Mouse (Mus musculus): ENCODE results near the gene Mcur1. TPM values are rescaled to one million over a fixed set of nuclear protein-coding genes. Genes with fewer than 3 reads are reported as not detected.

Mcur1 gene
- polyA plus RNA-seq, 1 experiment from 2014 or later = 8.1 TPM

DNA sequence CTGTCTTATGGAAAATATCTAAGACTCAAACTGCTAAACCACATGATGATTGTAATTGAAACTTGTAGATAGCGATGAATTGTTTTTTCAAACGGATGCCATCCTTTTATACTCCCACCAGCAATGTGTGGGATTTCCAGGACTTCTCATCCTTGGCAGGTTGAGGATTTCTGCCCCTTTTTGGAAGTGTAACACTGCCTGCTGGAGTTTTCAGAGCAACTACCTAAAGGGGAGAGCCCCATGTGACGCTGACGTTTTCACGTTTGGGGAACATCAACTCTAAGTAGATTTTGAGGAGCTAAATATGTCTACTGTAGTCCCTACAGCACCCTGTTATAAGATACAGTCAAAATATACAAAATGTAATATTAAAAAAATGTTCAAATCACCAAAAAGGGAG, 2.7 kb upstream of the Mcur1 start:
- H3K27ac ChIP-seq (replicated peaks) = no peak overlapping the region
- ATAC-seq (ENCODE audit: low FRiP score, low read depth) = no peak
- peaks cover 23% of the 10 kb centered on the region for H3K4me1 ChIP-seq (replicated peaks)
- no peaks in the 10 kb centered on the region for H3K9me3 ChIP-seq
- no peaks in the 10 kb centered on the region for H3K36me3 ChIP-seq
- no peak overlapping the region for H3K4me3 ChIP-seq
- H3K27me3 ChIP-seq = 0 out of 2 replicates have a peak, but pooled peaks cover 2% of the 10 kb centered on the region
- 86% methylated on average over 5 of the region's 5 CpGs for WGBS
- H3K4me2 ChIP-seq = no peak overlapping the region
- no peak overlapping the region for H3K9ac ChIP-seq

DNA sequence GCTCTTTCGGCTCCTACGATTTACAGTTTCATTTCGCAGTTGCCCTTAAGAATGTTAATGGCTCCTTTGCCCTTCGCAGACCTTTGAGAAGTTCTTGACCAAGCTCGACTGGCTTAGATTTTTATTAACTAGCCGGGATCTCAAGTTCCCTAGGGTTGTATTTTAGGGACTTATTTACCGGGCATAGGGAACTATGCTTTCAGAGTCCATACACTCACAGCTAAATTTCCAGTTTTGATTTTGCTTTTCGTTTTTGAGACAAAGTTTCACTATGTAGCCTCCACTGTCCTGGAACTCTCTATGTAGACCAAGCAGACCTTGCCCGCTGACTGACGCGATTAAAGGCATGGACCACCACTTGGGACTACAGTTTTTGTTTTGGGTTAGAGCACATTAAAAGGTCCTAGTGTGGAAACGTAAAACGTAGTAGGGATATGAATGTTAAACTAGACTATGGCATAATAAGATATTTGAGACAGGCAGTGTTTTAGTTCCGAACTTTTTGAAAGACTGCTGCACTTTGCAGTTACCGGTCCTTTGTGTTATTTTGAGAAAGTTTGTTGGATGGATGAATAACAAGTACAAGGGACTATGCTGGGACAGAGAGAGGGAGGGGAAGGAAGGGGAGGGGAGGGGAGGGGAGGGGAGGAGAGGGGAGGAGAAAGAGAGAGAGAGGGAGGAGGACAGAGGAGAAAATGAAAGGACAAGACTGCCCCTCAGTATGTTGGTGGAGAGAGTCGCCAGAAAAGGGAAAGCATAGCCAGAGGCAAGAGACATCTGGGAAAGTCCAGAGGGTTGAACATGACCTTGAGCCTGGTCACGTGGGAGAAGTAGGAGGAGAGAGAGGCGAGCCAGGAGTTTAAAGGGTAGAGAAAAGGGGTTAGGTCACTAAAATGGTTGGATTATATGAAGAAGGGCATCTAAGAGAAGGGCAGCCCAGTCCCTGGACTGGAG, 744 bp upstream of the Mcur1 start:
- H3K4me1 ChIP-seq (replicated peaks) = peaks cover 17% of the 10 kb centered on the region
- peak overlapping the region; percentile 55 for H3K4me3 ChIP-seq
- peak overlapping the region; percentile 87 for H3K27ac ChIP-seq (replicated peaks)
- H3K9me3 ChIP-seq = no peaks in the 10 kb centered on the region
- H3K27me3 ChIP-seq = 0 out of 2 replicates have a peak, but pooled peaks cover 2% of the 10 kb centered on the region
- WGBS = 11% methylated on average over 18 of the region's 18 CpGs
- H3K4me2 ChIP-seq = peak overlapping the region; percentile 77
- ATAC-seq (ENCODE audit: low FRiP score, low read depth) = no peak
- no peaks in the 10 kb centered on the region for H3K36me3 ChIP-seq
- H3K9ac ChIP-seq = peak overlapping the region; percentile 56

DNA sequence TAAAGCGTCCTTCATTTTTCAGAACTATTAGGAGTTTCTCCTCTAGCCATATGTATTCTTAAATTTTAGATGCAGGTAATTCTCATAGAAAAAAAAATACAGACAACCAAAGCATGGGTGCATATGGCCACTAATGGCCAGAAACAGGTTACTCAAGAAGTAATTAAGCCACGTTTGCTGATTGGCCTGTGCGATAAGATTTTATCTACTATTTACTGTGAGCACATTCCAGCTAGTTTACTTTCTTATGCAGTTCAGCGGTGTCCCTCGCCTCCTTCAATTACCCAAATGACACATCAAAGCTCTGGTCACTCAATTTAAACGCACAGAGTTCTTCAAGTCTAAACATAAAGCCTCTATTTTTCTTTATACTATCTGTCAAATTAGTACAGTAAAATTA, 1.0 kb downstream of the Mcur1 start:
- Histone ChIP-seq H3K27me3 (0 out of 2 replicates have a peak, but pooled peaks cover 2% of the 10 kb centered on the region), H3K4me1 (replicated peaks) (peaks cover 17% of the 10 kb centered on the region), H3K9ac (peak overlapping the region; percentile 56; the same call in 1 of the 2 replicates), H3K27ac (replicated peaks) (no peak overlapping the region), H3K4me2 (peak overlapping the region; percentile 77), H3K9me3 (no peaks in the 10 kb centered on the region), H3K4me3 (peak overlapping the region; percentile 55), H3K36me3 (peaks cover 5% of the 10 kb centered on the region)
- WGBS = 42% methylated on average over 6 of the region's 6 CpGs
- ATAC-seq (ENCODE audit: low FRiP score, low read depth) = no peak

DNA sequence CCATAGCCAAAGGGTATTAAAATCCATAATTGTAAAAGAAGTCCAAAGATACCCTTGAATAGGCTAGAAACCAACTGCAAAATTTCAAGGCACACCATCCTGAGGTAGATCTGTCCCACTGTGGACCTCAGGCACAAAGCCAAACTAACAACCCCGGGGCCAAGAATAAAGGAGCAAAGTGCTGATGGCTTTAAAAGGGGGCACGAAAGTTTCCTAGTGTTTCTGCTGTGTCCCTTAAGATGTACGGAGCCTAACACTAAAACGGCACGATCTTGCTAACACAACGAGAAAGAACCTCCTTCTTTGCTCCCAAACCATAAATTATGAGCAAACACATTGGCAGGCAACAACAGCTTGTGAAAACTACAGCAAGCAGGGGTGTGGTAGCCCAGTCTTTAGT, 1.6 kb downstream of the Mcur1 start:
- no peak for ATAC-seq (ENCODE audit: low FRiP score, low read depth)
- 77% methylated on average over 6 of the region's 6 CpGs for WGBS
- Histone ChIP-seq H3K27me3 (0 out of 2 replicates have a peak, but pooled peaks cover 2% of the 10 kb centered on the region), H3K4me2 (peak overlapping the region; percentile 77), H3K36me3 (peaks cover 8% of the 10 kb centered on the region), H3K27ac (replicated peaks) (no peak overlapping the region), H3K9ac (no peak overlapping the region), H3K4me3 (no peak overlapping the region), H3K9me3 (no peaks in the 10 kb centered on the region), H3K4me1 (replicated peaks) (peaks cover 17% of the 10 kb centered on the region)

DNA sequence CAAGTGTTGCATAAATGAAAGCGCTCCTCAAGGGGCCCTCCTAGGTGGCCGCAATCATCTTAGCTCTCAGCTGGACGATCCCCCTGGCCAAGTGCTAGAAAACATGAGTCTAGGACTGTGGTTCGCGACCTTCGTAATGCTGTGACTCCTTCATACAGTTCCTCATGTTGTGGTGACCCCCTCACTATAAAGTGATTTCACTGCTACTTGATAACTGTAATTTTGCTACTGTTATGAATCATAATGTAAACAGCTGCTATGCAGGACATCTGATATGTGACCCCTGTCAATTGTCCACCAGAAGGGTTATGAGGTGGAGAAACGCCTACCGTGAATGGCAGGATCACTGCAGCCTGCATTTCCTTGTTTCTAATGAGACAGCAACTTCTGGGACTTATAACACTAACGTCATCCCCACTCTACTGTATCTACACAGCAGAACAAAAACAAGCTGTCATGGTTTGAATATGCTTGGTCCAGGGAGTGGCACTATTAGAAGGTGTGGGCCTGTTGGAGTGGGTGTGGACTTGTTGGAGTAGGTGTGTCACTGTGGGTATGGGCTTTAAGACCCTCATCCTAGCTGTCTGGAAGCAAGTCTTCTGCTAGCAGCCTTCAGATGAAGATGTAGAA, 3.0 kb downstream of the Mcur1 start:
- no peak overlapping the region for H3K4me3 ChIP-seq
- peaks cover 15% of the 10 kb centered on the region for H3K36me3 ChIP-seq
- ATAC-seq (ENCODE audit: low FRiP score, low read depth) = no peak
- H3K4me1 ChIP-seq (replicated peaks) = peaks cover 17% of the 10 kb centered on the region
- H3K9ac ChIP-seq = no peak overlapping the region
- no peaks in the 10 kb centered on the region for H3K9me3 ChIP-seq
- 91% methylated on average over 9 of the region's 9 CpGs for WGBS
- no peak overlapping the region for H3K27ac ChIP-seq (replicated peaks)
- no peaks in the 10 kb centered on the region for H3K27me3 ChIP-seq
- no peak overlapping the region for H3K4me2 ChIP-seq

DNA sequence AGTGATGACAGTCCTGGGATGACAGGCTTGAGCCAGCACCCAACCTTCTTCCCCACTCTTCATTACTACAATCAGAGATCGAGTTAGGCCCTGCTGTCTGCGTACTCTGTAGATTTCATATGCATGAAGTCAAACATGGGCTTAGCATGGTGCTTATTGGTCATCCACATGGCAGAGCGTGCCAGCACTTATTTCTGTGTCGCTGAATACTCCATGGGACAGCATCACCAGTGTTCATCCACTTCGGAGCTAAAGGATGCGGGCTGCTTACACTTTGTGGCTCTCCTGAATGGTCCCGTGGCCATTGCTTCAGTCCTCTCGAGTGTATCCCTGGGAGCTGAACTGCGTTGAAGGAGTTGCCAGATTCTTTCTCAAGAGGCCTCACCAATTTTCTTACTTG, 4.7 kb downstream of the Mcur1 start:
- Histone ChIP-seq H3K9me3 (no peaks in the 10 kb centered on the region), H3K27ac (replicated peaks) (no peak overlapping the region), H3K9ac (no peak overlapping the region), H3K4me2 (no peak overlapping the region), H3K36me3 (peaks cover 25% of the 10 kb centered on the region), H3K4me1 (replicated peaks) (peaks cover 17% of the 10 kb centered on the region), H3K27me3 (no peaks in the 10 kb centered on the region), H3K4me3 (no peak overlapping the region)
- no peak for ATAC-seq (ENCODE audit: low FRiP score, low read depth)
- WGBS = 90% methylated on average over 9 of the region's 9 CpGs

DNA sequence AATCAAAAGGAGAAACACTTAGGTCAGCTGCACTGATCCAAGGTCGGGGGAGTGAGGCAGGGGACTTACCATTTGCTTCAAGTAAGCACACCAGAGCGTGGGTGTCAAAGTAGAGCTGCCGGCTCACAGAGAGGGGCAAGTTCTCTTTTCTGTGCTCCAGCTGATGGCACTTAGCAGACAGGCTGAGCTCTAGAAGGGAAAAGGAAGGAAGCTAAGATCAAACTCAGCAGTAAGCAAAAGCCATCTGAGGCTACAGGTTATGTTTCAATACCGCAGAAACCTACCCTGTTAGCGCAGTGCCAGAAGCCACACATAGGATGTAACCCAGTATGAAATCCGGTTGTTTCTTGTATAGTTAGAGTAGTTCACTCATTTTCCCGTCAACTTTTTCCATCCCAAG, 5.2 kb downstream of the Mcur1 start:
- H3K27ac ChIP-seq (replicated peaks) = no peak overlapping the region
- no peaks in the 10 kb centered on the region for H3K27me3 ChIP-seq
- peaks cover 29% of the 10 kb centered on the region for H3K36me3 ChIP-seq
- H3K4me2 ChIP-seq = no peak overlapping the region
- peaks cover 17% of the 10 kb centered on the region for H3K4me1 ChIP-seq (replicated peaks)
- H3K4me3 ChIP-seq = no peak overlapping the region
- H3K9me3 ChIP-seq = no peaks in the 10 kb centered on the region
- WGBS = 86% methylated on average over 7 of the region's 7 CpGs
- ATAC-seq (ENCODE audit: low FRiP score, low read depth) = no peak
- no peak overlapping the region for H3K9ac ChIP-seq

DNA sequence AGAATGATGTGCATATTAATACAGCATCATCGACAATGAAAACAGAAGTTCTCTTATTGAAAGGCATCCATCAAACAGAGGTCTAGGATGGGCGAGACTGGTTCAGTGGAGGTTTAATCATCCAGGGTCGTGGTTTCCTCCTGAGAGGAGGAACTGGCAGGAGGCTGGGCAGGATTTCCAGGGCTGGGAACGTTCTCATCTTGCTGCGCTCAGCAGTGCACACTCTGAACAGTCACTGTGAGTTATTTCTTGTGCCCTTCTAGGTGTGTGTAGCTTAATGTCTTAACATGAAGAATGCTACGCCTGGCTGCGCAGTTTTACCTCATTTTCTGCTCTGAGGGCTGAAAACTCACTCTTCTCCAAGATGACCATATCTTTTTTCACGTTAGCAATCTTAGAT, 9.3 kb downstream of the Mcur1 start:
- Histone ChIP-seq H3K27me3 (no peaks in the 10 kb centered on the region), H3K9ac (no peak overlapping the region), H3K9me3 (no peaks in the 10 kb centered on the region), H3K36me3 (peaks cover 32% of the 10 kb centered on the region), H3K4me2 (no peak overlapping the region), H3K27ac (replicated peaks) (no peak overlapping the region), H3K4me3 (no peak overlapping the region), H3K4me1 (replicated peaks) (no peaks in the 10 kb centered on the region)
- no peak for ATAC-seq (ENCODE audit: low FRiP score, low read depth)
- WGBS = 93% methylated on average over 8 of the region's 8 CpGs

DNA sequence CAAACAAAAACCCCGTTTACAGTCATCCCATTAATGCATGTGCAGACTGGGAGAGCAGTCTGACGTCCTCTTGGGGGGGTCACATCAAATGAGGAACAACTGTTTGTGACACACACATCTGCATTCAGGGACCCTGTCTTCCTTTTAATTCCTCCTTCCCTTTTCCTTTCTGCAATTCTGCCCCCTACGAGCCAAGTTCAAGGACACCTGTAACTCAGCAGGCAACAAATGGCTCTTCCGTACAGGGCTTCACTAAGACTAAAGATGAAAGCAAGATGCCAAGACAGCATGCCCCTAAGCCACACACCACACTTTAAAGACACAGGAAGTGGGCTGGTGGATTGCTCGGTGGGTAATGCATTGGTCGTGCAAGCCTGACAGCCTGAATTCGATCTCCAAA, 10.1 kb downstream of the Mcur1 start:
- Histone ChIP-seq H3K27me3 (no peaks in the 10 kb centered on the region), H3K27ac (replicated peaks) (no peak overlapping the region), H3K4me3 (no peak overlapping the region), H3K4me2 (no peak overlapping the region), H3K36me3 (peaks cover 32% of the 10 kb centered on the region), H3K9ac (no peak overlapping the region), H3K4me1 (replicated peaks) (no peaks in the 10 kb centered on the region), H3K9me3 (no peaks in the 10 kb centered on the region)
- no peak for ATAC-seq (ENCODE audit: low FRiP score, low read depth)
- 90% methylated on average over 7 of the region's 7 CpGs for WGBS

DNA sequence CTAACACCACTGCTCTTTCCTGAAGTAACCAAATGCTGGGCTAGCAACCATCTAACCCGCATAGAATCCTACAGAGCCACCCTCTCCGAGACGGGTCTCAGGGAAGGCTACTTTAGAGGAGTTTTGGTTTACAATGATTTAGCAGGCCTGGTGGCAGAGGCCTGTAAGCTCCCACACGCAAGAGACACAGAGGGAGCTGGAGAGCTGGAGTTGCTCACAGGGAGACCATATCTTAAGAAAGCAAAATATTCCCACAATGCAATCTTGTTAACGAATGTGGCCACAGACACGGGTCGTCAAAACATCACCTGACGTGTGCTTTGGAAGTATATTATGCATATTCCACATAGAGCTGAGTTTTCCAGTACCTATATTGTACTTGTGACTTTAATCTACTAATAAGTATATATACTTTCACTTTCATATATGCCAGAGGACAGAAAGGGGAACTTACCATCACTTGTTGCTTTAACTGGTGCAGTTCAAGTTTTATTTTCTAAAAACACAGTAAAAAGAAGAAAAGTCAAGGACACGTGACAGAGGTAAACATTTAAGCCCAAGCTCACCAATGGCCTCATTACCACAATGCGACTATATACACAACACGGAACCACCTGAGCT, 10.8 kb downstream of the Mcur1 start:
- Histone ChIP-seq H3K9me3 (no peaks in the 10 kb centered on the region), H3K9ac (no peak overlapping the region), H3K4me3 (no peak overlapping the region), H3K4me2 (no peak overlapping the region), H3K27me3 (no peaks in the 10 kb centered on the region), H3K36me3 (peaks cover 31% of the 10 kb centered on the region), H3K27ac (replicated peaks) (no peak overlapping the region), H3K4me1 (replicated peaks) (no peaks in the 10 kb centered on the region)
- WGBS = 93% methylated on average over 11 of the region's 11 CpGs
- no peak for ATAC-seq (ENCODE audit: low FRiP score, low read depth)

DNA sequence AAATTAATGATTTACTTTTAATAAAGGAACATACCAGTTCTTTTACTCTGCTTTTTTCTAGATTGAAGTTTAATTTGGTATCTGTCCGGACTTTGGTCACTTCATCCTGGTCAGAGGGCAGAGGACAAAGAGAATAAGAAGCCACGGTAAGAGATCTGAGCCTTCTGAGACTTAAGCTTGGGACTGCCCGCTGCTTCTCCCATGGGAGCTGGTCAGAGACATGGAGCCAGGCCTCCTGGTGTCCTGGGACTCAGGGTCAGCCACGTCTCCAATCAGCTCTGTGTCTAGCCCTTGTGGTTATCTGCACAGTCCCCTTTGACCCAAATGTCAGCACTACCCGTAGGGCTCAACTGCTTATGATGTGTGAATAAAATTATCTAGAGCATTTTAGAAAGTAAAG, 11.4 kb downstream of the Mcur1 start:
- no peak for ATAC-seq (ENCODE audit: low FRiP score, low read depth)
- Histone ChIP-seq H3K9ac (no peak overlapping the region), H3K4me3 (no peak overlapping the region), H3K4me1 (replicated peaks) (no peaks in the 10 kb centered on the region), H3K27me3 (no peaks in the 10 kb centered on the region), H3K36me3 (peaks cover 33% of the 10 kb centered on the region), H3K4me2 (no peak overlapping the region), H3K27ac (replicated peaks) (no peak overlapping the region), H3K9me3 (no peaks in the 10 kb centered on the region)
- 80% methylated on average over 5 of the region's 5 CpGs for WGBS

DNA sequence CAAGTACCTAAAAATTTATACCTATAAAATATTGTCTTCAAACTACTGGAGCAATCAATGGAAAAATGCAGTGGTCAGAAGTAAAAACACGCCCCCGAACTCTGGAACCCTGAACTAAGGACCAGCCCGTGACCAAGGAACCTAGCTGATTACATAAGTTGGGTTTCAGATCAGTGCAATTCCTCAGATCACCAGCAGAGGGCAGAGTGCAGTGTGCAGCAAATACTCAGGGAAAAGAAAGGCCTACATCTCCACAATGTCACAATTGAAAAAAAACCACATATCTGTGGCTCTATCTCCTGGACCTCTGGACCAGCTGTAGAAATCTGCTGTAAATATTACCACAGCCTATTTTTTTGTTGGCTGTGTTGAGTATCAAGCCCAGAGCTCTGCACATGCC, 13.1 kb downstream of the Mcur1 start:
- no peak for ATAC-seq (ENCODE audit: low FRiP score, low read depth)
- no peak overlapping the region for H3K4me3 ChIP-seq
- H3K36me3 ChIP-seq = peaks cover 23% of the 10 kb centered on the region
- H3K27ac ChIP-seq (replicated peaks) = no peak overlapping the region
- H3K4me2 ChIP-seq = no peak overlapping the region
- no peak overlapping the region for H3K9ac ChIP-seq
- WGBS = 35% methylated on average over 3 of the region's 3 CpGs
- no peaks in the 10 kb centered on the region for H3K4me1 ChIP-seq (replicated peaks)
- no peaks in the 10 kb centered on the region for H3K27me3 ChIP-seq
- no peaks in the 10 kb centered on the region for H3K9me3 ChIP-seq
